Mouse (Mus musculus): Measurements from ENCODE around the gene Gucd1.
"Not testable (repeated sequence)": the region's sequence is repeated elsewhere in the genome, so short reads cannot be mapped to it uniquely, and the experiment has no call there.

Gucd1 gene

DNA sequence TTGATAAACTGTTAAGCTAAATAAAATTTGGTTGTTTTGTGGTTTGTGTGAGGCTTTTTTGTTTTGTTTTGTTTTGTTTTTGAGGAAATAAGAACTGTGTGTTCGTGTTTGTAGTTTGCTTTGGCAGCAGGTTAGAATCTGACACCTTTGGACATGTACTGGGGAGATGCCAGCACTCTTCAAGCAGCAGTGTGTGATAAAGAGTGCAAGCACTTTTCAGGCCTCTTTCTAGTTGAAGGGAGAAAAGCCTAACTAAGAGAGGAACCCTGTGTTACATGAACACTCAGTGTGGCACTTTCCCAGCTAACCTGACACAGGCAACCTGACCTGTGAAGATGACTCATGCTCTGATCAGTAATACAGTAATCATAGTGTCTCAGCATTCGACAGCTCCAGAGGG lies 17.7 kb upstream of the Gucd1 start:
- ATAC-seq (ENCODE audit: low TSS enrichment): no peak

DNA sequence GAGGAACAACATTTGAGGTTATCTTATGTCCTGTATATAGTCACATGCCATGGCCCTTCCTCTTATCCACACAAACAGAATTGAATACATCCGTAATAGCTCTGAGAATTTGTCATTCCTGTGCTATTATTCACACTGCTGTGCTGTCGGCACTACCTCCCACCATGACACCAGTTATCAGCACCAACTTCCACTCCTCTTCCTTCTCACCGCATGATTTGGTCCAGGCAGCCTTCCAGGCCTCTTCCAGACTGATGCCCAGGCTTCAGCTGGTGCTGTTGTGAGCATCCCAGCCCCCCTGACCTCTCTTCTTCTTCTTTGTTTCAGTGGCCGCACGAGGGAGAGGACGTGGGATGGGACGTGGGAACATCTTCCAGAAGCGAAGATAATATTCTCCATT lies 17.2 kb upstream of the Gucd1 start:
- ATAC-seq (ENCODE audit: low TSS enrichment): 0 out of 2 replicates have a peak, but pooled peaks have one; percentile 18

DNA sequence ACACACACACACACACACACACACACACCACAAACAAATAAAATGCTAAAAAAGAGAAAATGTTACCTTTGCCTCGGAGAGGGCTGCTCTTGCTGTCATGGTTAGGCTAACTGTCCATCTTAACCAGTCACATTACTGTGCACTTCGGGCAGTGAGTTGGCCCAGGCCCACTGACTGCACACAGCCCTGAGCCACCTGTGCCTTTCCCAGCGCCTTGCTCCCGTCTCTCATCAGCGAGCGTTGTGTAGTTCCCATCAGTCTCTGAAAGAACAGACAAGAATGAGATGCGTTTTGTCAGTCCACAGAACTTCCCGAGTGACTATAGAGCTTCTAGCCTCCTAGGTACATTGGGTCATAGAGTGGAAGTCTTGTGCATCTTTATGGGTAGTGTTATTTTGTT lies 16.4 kb upstream of the Gucd1 start:
- ATAC-seq (ENCODE audit: low TSS enrichment): no peak

DNA sequence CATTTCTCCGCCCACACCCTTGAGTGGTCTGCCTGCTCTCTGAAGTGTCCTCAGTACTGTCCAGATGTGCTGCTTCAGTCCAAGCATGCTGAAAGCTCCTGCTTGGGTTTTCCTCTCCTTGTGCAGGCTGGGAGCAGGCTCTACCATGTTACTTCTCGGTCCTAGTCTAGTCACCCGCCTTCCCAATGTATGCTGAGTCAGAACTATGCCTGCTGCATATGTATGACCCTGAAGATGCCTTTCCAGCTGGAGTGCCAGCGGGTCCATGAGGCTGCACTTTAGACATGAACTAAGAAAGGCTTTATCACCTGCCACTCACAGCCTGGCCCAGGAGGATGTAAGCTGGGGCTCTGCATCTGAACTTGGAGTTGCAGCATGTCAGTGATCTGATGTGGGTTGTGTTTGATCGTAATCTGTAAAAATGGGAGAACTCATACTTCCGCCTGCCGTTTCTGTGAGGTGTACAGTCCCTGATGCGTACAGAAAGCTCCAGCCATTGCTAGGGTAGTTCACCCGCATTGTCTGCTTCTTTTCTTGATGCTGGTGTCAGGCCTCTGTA lies 13.8 kb upstream of the Gucd1 start:
- peak; percentile 66 for ATAC-seq (ENCODE audit: low TSS enrichment)

DNA sequence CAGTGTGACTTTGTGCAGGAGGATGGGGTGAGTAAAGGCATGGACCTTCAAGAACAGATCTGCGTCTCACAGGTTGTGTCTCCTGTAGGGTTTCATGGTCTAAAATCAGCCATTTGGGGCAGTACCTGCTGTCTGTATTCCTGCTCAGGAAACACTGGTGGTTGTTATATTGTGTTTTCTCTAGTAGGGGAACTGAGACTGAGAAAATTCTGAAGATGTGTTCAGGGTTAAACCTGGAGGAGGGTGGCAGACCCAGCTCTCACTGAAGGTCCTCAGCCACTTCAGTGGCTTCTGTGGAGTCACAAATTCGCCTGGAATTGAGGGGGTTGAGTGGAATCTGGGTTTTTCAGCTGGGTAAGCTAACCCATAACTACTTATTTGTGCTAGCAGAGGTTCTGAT lies 12.6 kb upstream of the Gucd1 start:
- ATAC-seq (ENCODE audit: low TSS enrichment): no peak

DNA sequence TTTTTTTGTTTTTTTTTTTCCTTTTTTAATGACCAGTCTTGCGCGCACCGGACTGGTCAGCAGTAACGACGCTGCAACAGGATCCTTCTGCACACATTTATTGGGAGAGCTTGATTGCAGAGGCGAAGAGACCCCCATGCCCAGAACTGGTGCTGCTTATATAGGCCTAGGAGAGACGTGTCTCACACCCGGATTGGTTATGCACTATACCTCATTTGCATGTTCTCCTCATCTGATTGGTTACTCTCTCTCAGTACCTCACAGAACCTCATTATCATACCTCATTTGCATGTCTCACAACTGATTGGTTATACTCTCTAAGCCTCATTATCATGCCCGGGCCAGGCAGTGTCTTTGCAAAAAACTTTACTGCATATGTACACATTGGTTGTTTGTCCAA lies 7.7 kb upstream of the Gucd1 start:
- not testable (repeated sequence) for ATAC-seq (ENCODE audit: low TSS enrichment)

DNA sequence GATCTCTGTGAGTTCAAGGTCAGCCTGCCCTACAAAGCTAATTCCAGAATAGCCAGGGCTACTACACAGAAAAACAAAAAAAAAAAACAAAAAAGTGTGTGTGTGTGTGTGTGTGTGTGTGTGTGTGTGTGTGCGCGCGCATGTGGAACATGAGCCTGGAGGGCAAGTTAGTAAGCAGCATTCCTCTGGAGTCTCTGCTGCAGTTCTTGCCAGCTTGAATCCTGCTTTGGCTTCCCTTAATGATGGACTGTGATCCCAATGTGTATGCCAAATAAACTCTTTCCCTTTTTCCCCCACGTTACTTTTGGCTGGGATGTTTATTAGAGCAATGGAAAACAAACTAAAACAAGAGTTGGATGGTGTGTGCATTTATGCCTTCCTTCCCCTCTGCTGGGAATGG lies 3.9 kb upstream of the Gucd1 start:
- no peak for ATAC-seq (ENCODE audit: low TSS enrichment)

DNA sequence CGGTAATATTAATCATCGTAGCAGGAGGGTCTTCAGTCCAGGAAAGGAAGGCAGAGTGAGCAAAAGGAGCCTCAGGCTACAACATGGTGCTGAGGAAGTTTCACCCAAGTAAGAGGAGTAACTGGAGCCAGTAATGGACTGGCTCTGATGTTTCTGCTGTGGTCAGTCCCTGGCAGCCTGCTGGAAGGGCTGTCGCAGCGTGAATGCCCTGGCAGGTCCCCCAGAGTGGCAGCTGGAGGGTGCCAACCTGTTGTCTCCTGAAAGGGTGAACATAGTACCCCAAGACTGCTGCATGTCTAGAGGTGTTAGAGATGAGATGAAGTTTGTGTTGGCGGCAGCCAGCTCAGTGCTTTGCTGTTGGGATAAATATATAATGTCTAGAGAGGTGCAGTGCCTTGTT lies 2.8 kb upstream of the Gucd1 start:
- no peak for ATAC-seq (ENCODE audit: low TSS enrichment)

DNA sequence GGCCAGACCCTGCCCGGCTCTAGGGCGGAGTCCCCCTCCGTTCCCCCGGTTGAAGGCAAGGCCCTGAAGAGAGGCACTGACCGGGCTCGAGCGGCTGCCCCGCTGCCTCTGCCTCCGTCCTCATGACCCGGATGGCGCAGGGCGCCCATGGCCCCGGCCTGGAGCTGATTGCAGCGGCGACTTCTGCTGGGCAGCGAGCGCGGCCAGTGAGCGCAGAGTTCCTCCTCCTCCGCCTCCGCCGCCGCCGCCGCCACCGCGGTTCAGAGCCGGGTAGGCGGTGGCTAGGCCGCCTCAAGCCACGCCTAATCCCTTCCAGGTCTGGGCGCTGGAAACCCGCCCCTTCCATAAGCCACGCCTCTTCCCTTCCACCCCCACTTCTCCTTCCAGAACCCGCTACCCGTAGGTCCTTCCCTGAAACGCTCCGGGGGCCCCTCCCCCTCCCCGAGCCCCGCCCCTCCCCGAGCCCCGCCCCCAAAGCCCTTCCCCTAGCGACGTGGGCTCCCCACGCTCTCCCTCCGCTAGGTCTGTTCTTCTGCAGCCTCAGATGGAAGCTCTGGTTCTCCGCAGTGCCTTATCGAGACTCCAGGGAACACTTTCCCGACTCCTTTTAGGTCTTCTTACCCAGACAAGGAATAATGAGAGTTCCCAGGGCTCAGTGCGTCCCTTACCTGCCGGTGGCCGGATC lies 557 bp downstream of the Gucd1 start, which contains the start of gene Snrpd3:
Gene Snrpd3, plus strand, starts transcription at position 479 of the 685 bp plus-strand sequence.
- ATAC-seq (ENCODE audit: low TSS enrichment): peak; percentile 84

DNA sequence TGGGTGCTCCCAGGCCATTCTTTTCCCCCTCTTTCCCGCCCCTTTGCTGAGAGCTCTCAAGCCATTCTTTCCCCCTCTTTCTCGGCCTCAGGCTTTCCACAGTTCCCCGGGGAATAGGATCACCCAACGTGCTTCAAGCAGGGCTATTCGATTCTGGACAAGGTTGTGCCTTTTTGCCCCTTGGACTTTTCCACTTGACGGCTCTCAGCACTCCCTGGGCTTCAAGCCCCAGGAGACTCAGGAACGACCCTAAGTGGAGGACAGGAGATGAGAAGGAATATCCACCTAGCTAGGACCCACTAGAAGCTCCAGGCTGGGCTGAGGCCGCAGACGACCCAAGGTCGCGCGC lies 1.1 kb downstream of the Gucd1 start:
- peak; percentile 10; the same call in 1 of the 2 replicates for ATAC-seq (ENCODE audit: low TSS enrichment)

DNA sequence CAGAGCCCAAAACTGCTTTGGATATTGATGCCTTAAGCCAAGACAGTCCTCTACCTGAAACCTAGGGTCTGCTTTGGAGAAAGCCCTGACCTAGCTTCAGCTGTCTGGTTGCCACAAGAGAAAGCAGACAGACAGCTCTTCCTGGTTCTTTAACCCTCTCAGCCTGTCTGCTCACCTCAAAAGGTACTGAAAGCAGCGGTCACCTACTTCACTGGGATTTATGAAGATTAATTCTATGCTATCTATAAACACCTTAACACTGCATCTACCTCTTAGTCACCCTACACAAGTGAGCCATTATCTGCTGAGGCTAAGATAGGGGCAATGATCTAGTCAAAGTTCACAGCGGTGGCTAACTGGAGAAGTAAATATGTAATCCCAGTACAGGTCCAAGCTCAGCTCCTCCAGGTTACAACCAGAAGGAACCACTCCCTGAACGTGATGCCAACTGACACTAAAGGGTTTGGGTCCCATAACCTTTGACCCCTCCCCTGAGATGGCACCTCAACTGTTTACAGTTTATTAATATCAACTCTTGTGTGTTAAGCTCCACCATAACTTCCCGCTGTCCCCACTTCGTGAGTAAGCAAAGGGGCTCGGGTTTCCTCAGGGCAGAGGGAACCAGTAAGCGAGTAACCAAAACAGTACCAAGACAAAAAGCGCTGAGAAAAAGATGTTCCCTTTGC lies 1.6 kb downstream of the Gucd1 start:
- ATAC-seq (ENCODE audit: low TSS enrichment): no peak

DNA sequence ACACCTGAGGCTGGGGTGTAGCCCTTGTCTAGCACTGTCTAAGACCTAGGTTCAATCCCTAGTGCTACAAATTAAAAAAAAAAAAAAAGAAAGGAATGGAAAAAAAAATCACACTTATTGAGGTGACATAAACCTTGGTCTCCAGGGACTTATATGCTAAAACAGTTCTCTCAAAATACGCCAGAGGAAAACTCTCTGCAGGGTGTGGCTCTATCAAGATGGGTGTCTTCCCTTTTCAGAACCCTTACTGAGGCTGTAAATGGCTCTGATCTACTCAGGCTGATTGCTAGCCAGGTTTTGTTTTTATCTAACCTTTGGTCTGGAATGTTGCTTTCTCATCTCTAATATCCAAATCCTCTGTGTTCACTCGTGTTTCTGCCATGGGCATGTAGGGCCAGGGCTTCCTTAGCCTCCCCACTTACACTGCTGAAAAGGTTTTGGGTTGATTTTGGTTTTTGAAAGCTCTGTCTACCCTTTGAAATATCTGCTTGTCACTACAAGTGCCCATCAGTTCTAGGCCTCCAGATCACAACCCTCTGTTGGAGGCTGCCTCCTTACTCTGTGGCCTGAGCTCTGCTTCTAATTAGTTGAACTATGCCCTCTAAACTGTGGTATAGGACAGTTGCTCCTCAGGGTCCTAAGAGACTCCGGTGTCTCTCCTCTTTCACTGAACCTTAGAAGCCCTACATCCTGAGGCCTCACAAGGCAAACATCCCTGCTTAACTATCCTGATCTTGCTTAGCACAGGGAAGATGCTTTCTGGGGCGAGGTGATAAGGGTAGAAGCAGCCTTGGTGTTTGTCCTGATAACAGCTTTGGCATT lies 2.3 kb downstream of the Gucd1 start:
- ATAC-seq (ENCODE audit: low TSS enrichment): no peak

DNA sequence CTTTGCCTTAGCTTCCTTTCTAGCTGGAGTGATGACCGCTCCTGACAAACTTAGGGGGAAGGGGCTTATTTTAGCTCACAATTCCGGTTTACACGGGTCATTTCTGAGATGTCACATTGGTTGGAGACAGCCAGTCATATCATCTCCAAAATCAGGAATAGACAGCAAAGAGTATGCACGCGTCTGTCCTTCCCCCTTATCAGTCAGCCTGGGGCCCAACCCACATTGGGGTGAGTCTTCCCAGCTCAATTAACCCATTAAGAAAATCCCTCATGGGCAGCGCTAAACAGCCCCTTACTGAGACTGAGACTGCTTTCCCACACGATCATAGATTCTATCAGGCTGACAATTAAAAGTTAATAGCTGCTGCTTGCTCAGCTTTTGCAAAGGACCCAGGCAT lies 3.4 kb downstream of the Gucd1 start:
- ATAC-seq (ENCODE audit: low TSS enrichment): no peak

DNA sequence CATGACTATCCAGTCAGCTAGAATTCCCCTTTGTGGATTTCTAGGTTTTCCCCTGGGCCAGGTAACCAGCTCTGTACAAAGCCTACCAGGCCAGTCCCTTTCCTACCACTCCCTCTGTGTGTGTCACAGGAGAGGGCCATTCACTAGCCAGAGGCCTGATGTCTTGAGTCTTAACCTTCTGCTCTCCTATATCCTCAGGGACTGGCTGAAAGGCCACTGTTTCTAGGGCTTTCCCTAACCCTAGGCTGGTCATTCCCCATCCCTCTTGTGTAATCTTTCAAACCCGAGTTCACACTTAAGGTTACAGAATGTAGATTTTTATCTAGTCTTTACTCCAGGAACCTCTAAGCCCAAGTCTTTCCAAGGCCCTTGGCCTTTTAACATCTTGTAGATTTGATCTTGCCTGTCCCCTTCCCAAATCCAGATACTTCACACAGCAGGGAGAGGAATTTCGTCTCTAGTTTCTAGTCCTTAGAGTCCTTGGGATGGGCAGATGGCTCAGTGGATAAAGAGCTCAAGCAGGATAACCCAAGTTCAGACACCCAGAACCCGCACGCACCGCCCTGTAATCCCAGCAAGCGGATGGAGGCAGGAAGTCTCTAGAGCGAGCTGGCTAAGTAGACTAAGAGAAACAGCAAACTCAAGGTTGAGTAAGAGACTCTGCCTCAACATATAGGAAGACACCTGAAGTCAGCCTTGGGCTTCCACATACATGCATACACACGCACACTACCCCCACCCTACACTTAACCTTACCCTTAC lies 4.3 kb downstream of the Gucd1 start:
- no peak for ATAC-seq (ENCODE audit: low TSS enrichment)

DNA sequence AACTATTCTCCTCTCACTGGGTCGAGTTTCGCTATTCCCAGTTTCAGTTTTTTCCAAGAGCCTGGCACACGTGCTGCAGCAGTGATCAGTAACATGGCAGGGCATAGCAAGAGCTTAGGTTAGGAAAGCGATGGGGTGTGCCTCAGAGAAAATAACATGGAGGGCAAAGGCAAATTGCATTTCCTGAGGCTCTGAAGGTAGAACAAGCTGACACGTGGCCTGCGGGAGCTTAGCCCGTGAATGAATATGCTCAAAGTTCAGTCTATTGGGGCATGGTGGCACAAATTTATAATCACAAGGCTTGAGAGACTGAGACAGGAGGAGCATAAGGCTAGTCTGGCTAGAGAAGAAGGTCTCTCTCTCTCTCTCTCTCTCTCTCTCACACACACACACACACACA lies 5.0 kb downstream of the Gucd1 start:
- ATAC-seq (ENCODE audit: low TSS enrichment): no peak

DNA sequence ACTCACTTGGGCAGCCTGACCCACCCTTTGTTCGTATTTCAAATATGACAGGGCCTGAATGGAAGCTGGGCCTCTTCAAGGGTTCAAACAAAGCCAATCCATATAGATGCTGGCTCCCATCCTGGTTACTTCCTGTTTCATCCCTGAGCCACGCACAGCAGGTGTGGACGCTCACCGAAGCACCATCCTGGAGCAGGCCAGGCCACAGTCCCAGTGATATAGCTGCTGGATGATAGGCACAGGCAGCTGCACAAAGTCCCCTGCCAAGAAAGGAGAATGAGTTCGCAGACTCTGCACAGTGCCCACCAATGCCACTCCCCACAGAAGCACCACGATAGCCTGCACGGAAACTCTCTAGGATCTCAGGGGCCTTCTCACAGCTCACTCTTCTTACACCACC lies 5.9 kb downstream of the Gucd1 start:
- ATAC-seq (ENCODE audit: low TSS enrichment): no peak

DNA sequence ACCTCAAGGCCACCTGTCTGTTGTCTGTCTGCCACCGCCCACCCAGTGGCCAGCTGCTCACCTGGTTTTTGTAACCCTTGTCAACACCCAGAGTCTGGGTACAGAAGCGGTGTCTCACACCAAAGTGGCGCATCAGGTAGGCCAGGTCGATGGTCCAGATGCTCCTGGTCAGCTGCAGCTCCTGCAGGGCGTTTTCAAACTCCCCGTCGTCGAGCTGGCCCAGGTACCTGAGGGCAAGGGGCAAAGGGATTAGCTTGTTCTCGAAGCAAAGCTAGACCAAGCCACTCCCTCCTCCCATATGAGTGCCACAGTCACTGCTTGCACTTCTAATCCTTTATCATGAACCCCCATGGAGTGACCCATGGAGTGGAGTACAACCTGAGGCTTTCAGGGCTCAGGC lies 6.7 kb downstream of the Gucd1 start:
- no peak for ATAC-seq (ENCODE audit: low TSS enrichment)

DNA sequence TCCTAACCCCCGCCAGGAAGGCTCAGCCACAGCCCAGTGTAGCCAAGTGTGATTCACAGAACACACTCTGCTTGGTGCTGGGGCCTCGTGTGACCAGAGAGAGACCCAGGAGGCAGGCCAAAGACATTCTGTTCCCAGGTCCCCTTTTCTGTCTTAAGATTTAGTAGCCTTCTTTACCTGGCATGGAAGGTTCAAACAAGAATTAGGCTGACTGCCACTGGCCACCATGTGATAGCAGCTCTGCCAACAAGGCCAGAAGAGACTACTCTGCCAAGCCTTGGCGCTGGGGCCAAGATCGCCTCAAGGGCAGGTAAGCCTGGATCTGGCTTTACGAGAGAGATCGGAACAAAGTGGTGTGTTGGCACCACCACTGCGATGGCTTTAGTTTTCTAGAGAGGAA lies 7.3 kb downstream of the Gucd1 start:
- no peak for ATAC-seq (ENCODE audit: low TSS enrichment)

DNA sequence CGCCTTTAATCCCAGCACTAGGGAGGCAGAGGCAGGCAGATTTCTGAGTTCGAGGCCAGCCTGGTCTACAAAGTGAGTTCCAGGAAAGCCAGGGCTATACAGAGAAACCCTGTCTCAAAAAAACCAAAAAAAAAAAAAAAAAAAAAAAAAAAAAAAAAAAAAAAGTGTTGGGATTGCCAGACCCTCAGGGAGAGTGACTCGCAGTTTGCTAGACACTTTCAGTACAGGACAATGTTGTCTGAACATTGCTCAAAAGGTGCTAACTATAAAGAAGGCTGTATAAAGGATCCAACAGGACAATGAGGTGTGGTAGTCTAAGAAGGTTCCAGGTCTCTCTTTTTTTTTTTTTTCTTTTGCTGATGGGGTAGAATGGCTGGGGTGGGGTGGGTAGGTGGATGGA lies 11.8 kb downstream of the Gucd1 start:
- not testable (repeated sequence) for ATAC-seq (ENCODE audit: low TSS enrichment)

DNA sequence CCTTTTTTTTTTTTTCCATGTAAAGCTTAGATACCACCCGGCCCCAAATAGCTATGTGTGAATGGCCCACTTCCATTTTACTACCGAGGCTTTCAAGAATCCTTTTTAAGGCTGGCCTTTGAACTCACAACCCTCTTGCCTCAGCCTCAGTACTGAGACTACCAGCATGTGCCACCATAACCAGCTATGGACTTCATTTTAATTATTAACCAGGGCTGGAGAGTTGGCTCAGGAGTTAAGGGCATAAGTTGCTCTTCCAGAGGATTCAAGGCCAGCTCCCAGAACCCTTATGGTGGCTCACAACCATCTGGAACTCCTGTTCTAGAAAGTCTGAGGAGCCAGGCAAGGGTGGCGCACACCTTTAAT lies 12.7 kb downstream of the Gucd1 start:
- no peak for ATAC-seq (ENCODE audit: low TSS enrichment)

DNA sequence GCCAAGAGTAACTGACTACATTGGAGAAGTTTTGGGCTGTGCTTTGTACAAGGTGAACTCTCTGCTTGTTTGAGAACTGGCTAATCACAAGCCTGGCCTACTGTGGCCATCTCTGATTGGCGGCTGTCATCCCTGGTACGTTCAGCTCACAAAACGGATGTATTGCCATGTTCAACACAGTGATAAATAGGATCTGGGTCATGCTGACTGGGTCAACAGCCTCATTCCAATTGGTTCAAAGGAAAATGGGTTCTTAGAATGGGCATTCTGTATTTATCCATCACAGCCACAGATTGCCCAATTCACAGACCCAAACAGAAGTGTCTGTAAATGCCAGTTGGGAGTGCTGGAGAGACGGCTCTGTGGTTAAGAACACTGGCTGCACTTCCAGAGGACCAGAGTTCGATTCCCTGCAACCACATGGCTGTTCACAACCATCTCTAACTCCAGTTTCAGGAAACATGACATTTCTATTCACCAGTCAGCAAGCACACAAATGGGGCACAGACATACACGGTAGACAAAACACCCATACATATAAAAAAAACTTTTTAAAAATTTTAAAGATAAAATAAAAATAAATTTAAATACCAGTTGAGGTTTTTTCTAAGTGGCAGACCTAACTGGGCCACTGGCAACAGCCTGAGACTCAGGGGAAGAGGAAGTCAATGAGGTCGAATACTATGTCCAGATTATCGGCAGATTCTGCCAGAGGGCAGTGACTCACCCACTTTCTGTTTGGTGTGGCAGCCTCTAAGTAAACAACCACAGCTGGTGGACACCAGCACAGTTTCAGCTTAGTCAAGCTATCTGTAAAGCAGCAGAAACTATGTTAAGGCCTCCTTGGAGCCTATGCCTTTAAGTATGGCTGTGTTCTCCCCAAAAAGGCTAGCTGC lies 13.3 kb downstream of the Gucd1 start:
- no peak for ATAC-seq (ENCODE audit: low TSS enrichment)
